Mouse (Mus musculus): ENCODE results near the gene Taok2.

GRCm38 (mm10) chr7:126853454-126853853 is 31.0 kb downstream of the Taok2 start:
- TF ChIP-seq POLR2A (IDR thresholded peaks at IDR 0.05; ENCODE audit: insufficient read depth, low read depth, low read length) (no peak), CTCF (IDR thresholded peaks at IDR 0.05) (no peak), EP300 (IDR thresholded peaks at IDR 0.05; ENCODE audit: insufficient read depth, low read depth, low read length) (no peak)
